Mouse (Mus musculus) cerebellum, adult 2 months (tissue): ENCODE measurements around the gene Nell1. TPM values are rescaled to one million over a fixed set of nuclear protein-coding genes. Genes with fewer than 3 reads are reported as not detected.

Experiments used
- DNase-seq, 2 experiments: peaks; one replicate each; pipeline ENCODE4 v3.0.0; 2021
- H3K27ac ChIP-seq: fragments of 200-500 bp; 2 replicates; pipeline ENCODE4 v1.5.1; 2012; ENCODE audit warnings: low read length, control low read depth, inconsistent platforms; ENCODE audit not compliant: insufficient read depth
- H3K27me3 ChIP-seq: fragments of 200-500 bp; 2 replicates; pipeline ENCODE4 v1.6.1; 2012; ENCODE audit warnings: inconsistent platforms, mild to moderate bottlenecking, low read length, moderate library complexity; ENCODE audit not compliant: control insufficient read depth, insufficient read depth
- H3K4me1 ChIP-seq: fragments of 200-500 bp; 2 replicates; pipeline ENCODE4 v1.6.1; 2011; ENCODE audit warnings: low read length; ENCODE audit not compliant: control insufficient read depth, insufficient read depth
- H3K4me3 ChIP-seq: fragments of 200-500 bp; replicated peaks from 2 replicates; pipeline ENCODE3; 2011; ENCODE audit warnings: mild to moderate bottlenecking, low read depth, low read length, control low read depth; ENCODE audit not compliant: insufficient read depth
- CTCF ChIP-seq: fragments of 200-500 bp; IDR thresholded peaks from 2 replicates; pipeline ENCODE4 v1.5.1; 2011; ENCODE audit warnings: low read depth, mild to moderate bottlenecking, control low read depth, low read length, moderate library complexity, borderline replicate concordance; ENCODE audit not compliant: insufficient read depth
- POLR2A ChIP-seq: fragments of 200-500 bp; IDR thresholded peaks from 2 replicates; pipeline ENCODE4 v1.6.1; 2011; ENCODE audit warnings: low read length, control low read depth, borderline replicate concordance; ENCODE audit not compliant: insufficient read depth
- whole genome bisulfite sequencing: fragments of 180-500 bp; shearing (Covaris S2); methylation state at CpG from one replicate; pipeline ENCODE4 v1.1.7; 2018; 5-methylcytosine and 5-hydroxymethylcytosine counted together
- polyA plus RNA-seq: library from polyadenylated mRNA; depleted of rRNA; stranded (reverse); fragments of >200 nt; gene quantifications from 2 replicates; pipeline ENCODE4 v1.2.3, GENCODE M21; 2012; rRNA removed

Gene Nell1
- polyA plus RNA-seq, 1 experiment: 31.6 TPM

- no peak for TF ChIP-seq CTCF
- no peak for TF ChIP-seq POLR2A
- Histone ChIP-seq H3K27ac (no peak overlapping the region), H3K4me3 (no peak overlapping the region), H3K27me3 (no peaks in the 10 kb centered on the region), H3K4me1 (no peaks in the 10 kb centered on the region)
- DNase-seq: no peak
Observed at GRCm38 (mm10) chr7:50842646-50843045, 868.0 kb downstream of the Nell1 start.

GRCm38 (mm10) chr7:50847921-50848320, 873.3 kb downstream of the Nell1 start:
- Histone ChIP-seq H3K4me3 (no peak overlapping the region), H3K27ac (no peak overlapping the region)

GRCm38 (mm10) chr7:50850271-50850670, 875.6 kb downstream of the Nell1 start:
- TF ChIP-seq CTCF (no peak), POLR2A (no peak)
- WGBS: 23% methylated on average over 1 of the region's 1 CpGs
- H3K4me1 ChIP-seq: no peaks in the 10 kb centered on the region

More at GRCm38 (mm10) chr7:50847921-50848320, 873.3 kb downstream of the Nell1 start:
- TF ChIP-seq POLR2A: no peak
- WGBS: 78% methylated on average over 1 of the region's 1 CpGs
- Histone ChIP-seq H3K27me3 (no peaks in the 10 kb centered on the region), H3K4me1 (no peaks in the 10 kb centered on the region)
- no peak for DNase-seq

GRCm38 (mm10) chr7:50870181-50870580, 895.5 kb downstream of the Nell1 start:
- TF ChIP-seq CTCF (no peak), POLR2A (no peak)
- Histone ChIP-seq H3K27me3 (no peaks in the 10 kb centered on the region), H3K4me3 (no peak overlapping the region), H3K4me1 (no peaks in the 10 kb centered on the region), H3K27ac (no peak overlapping the region)
- 19% methylated on average over 1 of the region's 1 CpGs for WGBS
- no peak for DNase-seq

More at GRCm38 (mm10) chr7:50850271-50850670, 875.6 kb downstream of the Nell1 start:
- no peak overlapping the region for H3K4me3 ChIP-seq
- no peaks in the 10 kb centered on the region for H3K27me3 ChIP-seq
- no peak for DNase-seq
- no peak overlapping the region for H3K27ac ChIP-seq

- no peak overlapping the region for H3K4me3 ChIP-seq
- H3K27ac ChIP-seq: no peak overlapping the region
- no peaks in the 10 kb centered on the region for H3K4me1 ChIP-seq
- no peak for DNase-seq
- WGBS: 41% methylated on average over 3 of the region's 3 CpGs
- H3K27me3 ChIP-seq: no peaks in the 10 kb centered on the region
- TF ChIP-seq CTCF (no peak), POLR2A (no peak)
Observed at GRCm38 (mm10) chr7:50887625-50888024, 913.0 kb downstream of the Nell1 start.

GRCm38 (mm10) chr7:50899541-50900088, 925.0 kb downstream of the Nell1 start:
- 10% methylated on average over 6 of the region's 6 CpGs for WGBS
- Histone ChIP-seq H3K27ac (no peak overlapping the region), H3K4me3 (no peak overlapping the region), H3K4me1 (no peaks in the 10 kb centered on the region), H3K27me3 (no peaks in the 10 kb centered on the region)
- no peak for DNase-seq
- TF ChIP-seq CTCF (no peak), POLR2A (no peak)

Other genes with a start within 250 kb of the Nell1 start
- gene Htatip2, start 215.7 kb upstream of the Nell1 start, polyA plus RNA-seq: 5.9 and 6.6 TPM in 2 replicates
- gene Prmt3, start 196.5 kb upstream of the Nell1 start, polyA plus RNA-seq: 28.1 and 31.1 TPM in 2 replicates
- 49.4 and 71.8 TPM in 2 replicates for gene Slc6a5, start 64.7 kb upstream of the Nell1 start, polyA plus RNA-seq